Mouse (Mus musculus): ENCODE measurements at regions not wholly inside any gene's neighbourhood (a gene's known extent, or its start where the extent isn't known, plus 50 kb on each side); places are given as distances from the start of the nearest gene placed in this dataset.

DNA sequence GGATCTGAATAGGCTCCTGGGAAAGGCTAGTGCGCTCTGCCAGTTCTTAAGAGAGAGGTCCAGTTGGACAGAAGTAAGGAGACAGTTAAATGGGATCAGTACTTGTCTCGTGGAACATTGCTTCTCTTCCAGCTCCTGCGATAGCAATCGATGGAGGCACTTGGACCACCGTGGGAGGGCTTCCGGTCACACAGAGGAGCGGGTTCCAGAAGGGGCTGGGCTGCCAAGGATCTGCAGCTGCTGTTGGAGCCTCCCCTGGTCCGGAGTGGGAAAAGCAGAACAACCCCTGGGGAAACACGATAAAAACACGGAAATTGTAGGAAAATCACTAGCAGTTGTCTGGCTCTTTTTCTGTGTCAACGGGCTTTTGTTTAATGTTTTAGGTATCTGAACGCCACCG, 252.3 kb upstream of the Gm5148 start:
- DNase-seq (ENCODE audit: low read depth, low spot score), result no peak

DNA sequence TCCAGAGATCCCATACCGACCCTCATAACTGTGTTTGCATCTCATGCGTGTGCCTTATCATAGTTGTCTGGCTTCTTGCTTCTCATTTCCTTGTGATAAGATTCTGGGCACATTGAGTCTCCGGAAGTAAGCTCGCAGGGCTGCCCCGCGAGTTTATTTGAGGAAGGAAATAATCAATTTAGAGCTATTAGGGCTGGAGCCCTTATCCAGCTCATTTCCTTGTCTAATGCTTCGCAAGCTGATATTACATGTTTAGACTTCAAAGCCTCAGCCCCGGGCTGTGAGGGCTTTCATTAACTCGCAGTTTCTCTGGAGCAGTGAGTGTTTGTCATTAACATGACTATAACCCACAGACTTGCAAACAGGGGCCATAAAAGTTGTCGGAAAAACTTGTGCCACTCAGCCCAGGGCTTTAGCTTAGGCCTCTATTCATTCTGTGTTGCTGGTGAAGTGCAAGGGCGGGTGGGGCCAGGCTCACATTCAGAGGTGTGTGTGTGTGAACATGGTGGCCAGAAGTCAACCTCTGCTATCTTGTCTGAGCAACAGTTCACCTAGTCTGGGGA, 251.0 kb upstream of the Gm5148 start:
- DNase-seq (ENCODE audit: low read depth, low spot score), result peak; percentile 79

DNA sequence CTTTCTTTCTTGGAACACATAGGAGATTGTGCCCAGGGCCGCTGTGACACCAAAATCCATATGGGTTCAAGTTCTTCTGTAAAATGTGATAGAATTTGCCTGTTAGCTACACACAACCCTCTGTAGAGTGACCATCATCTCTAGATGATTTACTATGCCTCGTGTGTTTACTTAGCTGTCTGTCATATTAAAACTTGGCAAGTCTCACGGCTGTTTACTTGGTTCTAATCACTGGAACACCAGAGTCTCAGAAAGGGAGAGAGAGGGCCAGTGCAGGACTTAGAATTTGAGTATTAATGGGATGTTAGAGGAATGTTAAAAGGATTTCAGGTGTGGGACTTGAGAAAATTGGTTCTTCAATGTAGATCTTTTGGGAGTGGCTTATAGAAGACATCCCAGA, 248.6 kb upstream of the Gm5148 start:
- DNase-seq (ENCODE audit: low read depth, low spot score), result no peak

DNA sequence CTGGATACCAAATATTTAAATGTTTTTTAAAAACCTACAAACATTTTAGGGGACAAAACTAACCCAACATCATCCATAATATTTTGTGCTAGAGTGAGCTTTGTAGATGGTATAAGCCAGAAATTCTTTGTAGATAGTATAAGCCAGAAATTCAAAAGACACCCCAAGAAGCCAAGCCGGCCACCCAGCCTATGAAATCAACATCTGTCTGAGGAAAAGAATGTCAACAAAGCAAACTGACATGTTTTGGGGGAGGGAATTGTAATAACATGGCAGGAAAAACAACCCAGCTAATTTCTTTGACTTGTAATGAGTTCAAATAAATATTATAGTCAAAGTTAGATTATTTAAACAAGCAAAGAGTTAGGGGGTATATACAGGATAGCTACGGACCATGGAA, 246.9 kb upstream of the Gm5148 start:
- DNase-seq (ENCODE audit: low read depth, low spot score), result no peak

DNA sequence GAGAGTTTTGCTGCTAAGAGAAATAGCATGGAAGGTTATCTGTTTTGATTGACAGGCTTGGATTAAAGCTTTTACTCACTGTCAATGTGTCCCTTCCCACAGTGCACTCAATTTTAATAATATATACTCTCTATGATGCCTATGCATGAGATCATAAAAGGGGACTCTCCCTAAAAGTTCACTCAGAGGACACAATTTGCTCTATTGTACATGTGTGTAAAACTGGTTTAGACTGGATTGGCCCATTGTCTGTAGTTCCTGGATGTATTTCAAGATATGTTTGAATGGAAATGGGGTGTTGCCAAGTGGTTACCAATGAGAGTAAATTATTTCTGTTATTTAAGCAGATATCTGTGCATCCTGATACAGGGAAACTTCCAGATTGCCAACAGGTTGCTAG, 244.4 kb upstream of the Gm5148 start:
- DNase-seq (ENCODE audit: low read depth, low spot score), result no peak

DNA sequence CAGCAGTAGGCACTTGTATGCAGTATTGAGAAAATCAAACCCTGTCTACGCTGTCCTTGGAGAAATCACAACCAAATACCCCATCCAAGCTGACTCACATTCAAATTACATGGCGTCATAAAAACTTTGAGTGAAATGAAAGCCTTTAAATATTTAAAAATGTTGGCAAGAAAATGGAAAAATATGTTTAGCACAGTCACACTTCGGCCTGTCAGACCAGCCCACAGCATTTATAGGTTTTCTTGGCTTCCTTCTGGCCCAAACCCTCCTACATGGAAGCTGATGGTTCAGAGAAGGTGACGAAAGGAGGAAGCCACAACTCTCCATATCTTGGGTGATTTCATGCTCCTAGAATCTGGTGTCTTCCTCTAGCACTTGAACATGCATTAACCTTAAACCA, 240.9 kb upstream of the Gm5148 start:
- DNase-seq (ENCODE audit: low read depth, low spot score), result no peak

DNA sequence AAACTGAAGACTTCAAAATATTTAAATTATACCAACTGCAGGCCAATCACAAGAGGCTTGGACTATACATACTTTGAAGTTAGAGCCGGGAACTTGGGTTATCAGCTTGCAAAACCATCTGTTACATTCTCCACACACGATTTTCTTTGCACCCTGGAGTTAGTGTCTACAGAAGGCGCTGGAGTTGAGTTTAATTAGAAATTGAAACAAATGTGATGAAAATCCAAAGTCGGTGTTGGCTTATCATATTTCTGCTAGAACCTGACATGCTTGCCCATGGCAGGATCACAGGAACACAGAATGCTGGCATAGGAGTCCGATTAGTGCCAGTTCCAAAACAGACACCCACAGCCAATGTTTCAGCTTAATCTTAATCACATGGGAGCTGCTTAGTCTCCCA, 239.8 kb upstream of the Gm5148 start:
- no peak for DNase-seq (ENCODE audit: low read depth, low spot score)

DNA sequence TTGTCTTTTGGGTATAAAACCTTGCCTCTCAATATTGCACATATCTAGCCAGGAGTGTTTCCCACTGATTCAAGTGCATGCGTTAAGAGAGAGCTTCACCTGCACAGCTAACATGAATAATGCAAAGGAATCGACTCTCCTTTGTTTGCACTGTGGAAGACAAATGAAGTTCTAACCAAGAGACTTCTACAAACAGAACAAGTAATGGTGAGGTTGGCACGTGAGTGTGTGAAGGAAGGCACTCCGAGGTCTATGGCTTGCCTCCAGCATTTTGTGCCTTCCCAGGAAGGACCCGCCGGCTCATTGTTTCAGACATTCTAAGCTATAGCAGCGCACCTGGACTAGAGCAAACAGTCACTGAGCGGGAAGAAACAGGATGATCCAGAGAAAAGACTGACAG, 238.5 kb upstream of the Gm5148 start:
- no peak for DNase-seq (ENCODE audit: low read depth, low spot score)

DNA sequence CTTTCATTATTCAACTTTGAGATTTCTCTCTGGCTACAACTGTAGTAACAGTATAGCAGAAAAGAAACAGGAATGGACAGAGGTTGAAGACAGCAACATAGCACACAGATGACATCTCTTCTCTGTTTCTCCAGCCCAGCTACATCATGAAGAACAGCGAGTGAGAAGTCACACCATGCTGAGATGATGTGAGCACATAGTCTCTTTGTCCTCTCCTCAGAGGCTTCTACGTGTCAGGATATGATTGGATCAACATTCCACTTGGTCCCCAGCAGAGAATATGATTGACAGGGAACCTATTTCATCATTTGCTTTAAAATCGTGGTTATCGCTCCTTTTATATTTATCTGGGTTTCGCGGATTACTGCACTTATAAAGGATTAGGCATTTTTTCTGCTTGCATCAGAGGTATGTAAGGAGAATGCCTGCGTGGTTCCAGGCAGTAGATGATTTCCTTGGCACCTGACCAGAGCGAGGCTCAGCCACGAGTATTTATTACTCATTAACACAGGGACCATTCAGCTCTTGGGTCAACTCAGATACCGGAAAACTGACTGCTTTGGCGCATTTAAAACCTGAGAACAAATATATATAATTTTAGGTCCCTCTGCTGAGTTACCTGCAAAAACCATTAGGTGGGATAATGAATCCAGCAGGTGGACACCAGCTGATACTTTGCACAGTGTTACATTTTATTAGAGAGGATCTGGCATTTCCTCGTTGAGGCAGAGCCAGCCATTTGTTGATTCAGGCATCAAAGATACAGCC, 237.9 kb upstream of the Gm5148 start:
- no peak for DNase-seq (ENCODE audit: low read depth, low spot score)

DNA sequence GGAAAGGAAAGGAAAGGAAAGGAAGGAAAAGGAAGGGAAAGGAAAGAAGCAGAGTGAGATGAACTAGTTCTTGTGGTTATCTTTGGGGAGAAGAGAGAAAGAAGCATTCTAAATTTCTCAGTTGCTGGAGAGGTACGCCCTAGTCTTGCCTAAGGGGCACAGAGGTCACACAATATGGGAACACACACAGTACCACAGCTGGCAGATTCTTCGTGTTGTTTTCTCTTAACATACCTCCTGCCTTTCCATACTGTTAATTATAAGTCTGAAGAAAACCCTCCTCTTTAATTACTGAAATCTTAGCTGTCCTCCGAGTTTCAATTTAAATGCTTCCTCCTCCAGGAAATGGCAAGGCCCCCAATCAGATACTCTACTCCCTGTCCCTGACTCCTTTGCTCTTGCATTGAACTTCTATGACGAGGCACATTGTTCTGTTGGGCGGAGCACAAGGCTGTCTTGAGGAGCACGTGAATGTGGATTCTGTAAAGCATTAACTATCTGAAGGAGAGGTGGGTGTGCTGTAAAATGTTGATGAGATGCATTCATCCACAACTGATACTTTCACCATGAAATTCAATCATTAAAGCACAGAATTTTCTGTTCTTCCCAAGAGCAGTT, 234.2 kb upstream of the Gm5148 start:
- DNase-seq (ENCODE audit: low read depth, low spot score), result peak; percentile 57

DNA sequence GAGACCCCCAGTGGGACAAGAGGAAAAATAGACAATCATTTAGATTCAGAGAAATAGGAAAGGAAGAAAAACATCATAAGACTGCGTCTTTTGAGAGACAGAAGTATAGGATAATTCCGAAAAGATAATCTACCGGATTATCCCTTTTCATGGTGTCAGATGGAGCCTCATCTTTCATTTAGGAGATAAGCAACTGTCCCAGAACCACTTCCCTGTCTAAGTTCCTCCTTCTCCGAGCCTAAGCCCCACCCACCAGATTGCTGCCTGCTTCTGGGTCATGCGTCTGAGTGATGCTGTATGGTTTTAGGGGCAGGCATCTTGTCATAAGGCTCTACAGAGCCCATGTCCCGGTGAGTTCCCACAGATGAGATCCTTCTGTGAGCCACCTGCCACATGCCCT, 232.3 kb upstream of the Gm5148 start:
- DNase-seq (ENCODE audit: low read depth, low spot score), result no peak

DNA sequence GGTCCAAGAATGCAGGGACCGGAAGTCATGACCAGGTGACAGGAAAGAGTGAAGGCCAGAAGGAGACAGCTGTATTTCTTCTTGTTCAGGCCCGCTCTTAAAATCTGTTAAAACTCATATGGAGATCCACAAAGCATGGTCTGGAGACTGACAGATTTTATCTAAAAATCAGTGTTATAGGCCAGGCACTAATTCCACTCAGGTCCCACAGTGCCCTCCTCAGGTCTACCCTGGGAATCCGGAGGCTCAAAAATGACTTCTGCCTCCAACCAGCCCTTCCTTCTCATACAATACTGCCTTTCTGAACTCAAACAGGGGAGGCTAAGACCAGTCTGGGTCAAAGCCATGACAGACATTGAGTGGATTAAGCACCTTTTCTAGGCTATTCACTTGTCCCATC, 228.6 kb upstream of the Gm5148 start:
- no peak for DNase-seq (ENCODE audit: low read depth, low spot score)

DNA sequence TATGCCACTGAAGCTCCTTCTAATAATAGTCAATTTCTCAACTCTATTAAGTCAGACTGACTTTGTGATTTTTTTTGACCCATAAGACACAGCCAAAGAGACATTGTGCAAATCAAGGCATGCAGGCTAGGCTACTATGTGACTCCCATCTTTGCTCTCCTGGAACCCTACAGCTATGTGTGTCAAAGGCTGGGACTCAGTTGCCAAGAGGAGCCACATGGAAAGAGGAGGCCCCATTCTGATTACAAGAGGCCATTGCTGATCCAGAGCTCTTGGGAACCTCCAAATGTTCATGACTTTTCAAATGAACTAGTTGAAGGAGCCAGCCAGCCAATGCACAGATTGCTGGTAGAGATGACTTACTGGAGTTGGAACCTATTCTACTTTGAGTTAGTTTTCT, 228.0 kb upstream of the Gm5148 start:
- no peak for DNase-seq (ENCODE audit: low read depth, low spot score)

DNA sequence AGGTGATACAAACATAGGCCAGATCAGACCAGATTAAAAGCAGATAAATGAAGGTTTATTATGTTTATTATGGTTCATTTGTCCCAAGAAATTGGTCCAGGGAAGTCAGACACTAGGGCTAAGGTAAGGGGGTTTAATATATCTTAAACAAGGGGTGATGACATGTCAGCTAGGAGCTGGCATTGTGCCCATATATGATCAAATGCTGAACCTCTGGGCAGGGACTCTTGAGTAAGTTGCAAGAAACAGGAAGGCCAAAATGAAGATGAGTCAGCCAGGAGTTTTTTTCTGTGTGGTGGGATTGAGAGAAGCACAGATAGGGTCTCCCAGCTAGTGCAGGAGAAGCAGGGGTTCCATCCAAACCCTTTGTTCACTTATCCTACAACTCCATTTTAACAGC, 219.4 kb upstream of the Gm5148 start:
- DNase-seq (ENCODE audit: low read depth, low spot score), result no peak

DNA sequence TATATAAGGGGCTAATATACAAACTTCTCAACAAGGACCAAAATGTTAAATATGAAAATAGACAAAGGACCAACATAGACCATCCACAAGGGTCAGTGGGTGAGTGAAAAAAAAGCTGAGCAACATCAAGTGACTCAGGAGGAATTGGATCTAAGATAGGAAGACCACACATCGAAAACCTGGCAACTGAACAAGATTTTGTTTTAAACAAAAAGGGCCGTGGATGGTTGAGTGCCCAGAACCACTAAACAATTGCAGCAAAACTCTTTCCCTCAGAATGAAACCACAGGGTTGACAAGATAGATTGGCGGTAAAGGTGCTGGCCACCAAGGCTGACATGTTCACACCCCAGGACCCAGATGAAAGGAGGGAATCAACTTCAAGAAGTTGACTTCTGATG, 215.7 kb upstream of the Gm5148 start:
- no peak for DNase-seq (ENCODE audit: low read depth, low spot score)

DNA sequence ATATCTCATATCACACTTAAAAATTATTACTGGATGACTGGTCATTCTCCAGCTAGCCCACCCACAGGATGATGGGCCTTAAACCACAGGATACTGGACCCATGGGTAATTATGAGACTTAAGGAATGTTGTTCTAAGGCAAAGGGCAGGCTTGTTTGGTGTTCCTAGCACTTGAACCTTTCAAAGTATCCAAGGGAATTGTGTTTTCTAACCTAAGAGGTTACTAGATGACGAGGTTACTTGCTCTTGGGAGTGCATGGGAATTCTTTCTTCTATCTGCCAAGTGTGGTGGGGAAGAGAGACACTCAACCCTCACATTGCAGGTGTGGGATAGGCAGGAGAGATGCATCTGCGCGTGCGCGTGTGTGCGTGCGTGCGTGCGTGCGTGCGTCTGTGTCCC, 214.6 kb upstream of the Gm5148 start:
- no peak for DNase-seq (ENCODE audit: low read depth, low spot score)

DNA sequence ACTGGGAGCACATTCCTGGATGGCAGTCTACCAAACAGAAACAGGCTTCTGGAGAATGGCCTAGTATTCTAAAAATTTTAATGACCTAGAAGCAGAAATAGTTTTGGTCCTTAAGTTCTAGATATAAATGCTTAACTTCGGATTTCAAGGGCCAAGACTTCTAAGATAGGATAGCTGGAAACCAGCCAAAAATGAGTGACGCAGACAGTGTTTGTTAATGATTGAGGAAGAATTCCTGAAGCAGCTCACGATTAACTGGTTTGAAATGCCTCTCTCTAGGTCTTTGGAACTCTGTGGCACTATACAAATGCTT, 213.9 kb upstream of the Gm5148 start:
- no peak for DNase-seq (ENCODE audit: low read depth, low spot score)

DNA sequence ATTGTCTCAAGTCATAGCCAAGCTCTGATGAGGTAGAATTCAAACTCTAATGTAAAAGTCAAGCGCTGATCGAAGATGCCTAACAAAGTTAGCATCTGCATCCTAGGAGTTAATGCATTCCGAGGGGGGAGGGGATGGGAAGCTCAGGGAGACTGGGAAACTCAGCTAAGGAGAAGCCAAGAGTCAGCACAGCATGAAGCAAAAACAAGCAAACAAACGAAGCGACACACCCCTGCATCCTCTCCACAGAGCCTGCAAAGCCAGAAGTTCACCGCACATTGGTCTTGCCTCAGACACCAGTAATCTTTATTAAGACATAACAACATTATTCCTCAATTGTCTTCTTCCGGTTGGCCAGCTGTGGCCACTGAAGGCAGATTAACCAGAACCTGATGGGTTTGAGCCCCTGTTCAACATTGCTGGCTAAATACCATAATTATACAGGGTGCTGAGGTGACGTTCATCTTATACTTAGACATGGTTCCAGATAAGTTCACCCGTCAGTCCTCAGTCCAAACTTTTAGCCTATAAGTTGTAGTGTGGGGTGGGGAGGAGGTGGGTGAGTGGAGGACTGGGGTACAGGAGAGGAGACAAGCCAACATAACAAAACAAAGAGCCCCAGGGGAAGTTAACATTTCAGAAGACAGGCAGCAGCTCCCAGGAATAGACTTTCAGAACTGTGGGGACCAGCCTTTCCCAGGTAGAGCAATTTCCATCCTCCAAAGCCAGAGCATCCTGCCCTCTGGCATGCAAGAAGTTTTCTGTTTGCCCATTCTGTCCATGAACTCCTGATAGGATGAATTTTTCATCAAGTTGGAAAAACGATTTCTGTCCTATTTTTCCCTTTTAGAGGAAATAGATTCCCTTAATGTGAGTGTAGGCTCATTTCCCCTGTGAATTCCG, 213.3 kb upstream of the Gm5148 start:
- DNase-seq (ENCODE audit: low read depth, low spot score), result peak; percentile 12

DNA sequence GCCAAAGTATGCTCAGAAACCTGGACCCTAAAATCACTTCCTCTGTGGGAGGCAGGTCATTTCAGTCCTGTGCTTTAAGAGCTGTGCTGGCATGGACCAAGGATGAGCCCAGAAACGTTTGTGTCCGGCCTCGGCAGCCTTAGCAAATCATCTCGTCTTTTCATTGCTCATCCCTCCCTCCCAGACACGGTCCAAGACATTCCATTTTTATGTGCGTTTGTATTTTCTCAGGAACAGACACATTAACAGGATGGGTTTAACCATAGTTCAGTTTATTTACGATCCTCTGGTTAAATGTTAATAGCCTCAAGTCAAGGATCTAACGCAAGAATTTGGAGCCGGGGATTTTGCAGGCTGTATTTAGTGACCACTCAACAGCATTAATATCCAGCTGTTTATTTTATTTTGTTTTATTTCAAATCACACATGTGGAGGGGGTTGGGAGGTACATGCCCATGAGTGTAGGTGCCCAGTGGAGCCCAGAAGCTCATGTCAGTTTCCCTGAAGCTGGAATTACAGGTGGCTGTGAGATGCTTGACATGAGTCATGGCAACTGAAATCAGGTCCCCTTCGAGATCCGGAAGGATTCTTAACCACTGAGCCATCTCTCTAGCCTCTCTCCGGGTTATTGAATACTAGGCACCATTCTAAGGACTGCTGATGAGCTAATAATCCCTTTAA, 212.1 kb upstream of the Gm5148 start:
- no peak for DNase-seq (ENCODE audit: low read depth, low spot score)

DNA sequence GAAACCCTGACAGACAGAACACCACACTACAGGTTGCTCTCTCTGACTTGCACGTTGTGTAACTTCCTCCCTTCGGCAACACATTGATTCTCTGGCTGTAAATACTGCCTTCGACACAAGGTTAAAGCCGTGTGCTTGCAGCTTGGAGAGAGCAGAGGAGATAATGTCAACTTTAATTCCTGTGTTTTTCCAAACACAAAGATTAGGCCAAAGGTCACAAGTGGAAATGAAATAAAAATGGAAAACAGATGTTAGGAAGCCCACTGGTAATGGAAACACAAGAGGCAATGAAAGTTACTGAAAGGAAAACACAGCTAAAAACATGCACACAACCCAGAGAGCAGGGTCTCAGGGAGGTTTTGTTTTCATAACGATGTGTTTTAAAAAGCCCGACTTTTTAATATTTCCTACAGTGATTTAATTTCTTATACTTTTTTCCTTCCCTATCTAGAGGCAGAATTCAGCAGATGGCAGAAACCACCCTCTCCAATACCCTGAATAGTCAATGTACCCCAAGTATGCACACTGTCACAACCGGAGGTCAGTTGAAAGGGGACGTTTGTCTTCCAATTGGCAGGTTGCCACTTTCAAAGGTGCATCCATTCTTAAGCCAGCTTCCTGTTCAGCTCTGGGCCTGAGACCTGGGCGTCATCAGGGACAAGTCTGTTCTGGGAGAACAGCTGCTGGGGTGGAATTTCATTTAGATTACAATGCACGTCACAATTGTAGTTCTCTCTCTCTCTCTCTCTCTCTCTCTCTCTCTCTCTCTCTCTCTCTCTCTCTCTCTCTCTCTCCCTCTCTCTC, 210.8 kb upstream of the Gm5148 start:
- no peak for DNase-seq (ENCODE audit: low read depth, low spot score)

DNA sequence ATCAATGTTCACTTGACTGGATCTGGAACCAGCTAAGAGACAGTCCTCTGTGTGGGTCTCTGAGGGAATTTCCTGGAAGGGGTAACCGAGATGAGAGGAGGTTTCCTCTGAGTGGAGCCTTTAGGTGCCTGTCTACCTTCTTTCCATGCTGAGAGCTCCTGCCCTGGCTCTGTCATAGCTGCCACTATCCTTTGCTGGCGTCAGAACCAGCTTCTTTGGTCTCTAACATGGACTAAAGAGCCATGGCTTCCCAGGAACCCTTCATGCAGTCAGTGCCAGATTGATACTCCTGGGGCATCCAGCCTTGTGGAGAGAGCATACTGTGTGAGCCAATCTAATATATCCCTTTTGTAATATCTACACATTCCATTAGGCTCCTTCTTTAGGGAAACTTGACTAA, 209.9 kb upstream of the Gm5148 start:
- no peak for DNase-seq (ENCODE audit: low read depth, low spot score)

Measured in R1 (cell line).